Mouse (Mus musculus): ENCODE measurements at regions not wholly inside any gene's neighbourhood (a gene's known extent, or its start where the extent isn't known, plus 50 kb on each side); places are given as distances from the start of the nearest gene placed in this dataset.

DNA sequence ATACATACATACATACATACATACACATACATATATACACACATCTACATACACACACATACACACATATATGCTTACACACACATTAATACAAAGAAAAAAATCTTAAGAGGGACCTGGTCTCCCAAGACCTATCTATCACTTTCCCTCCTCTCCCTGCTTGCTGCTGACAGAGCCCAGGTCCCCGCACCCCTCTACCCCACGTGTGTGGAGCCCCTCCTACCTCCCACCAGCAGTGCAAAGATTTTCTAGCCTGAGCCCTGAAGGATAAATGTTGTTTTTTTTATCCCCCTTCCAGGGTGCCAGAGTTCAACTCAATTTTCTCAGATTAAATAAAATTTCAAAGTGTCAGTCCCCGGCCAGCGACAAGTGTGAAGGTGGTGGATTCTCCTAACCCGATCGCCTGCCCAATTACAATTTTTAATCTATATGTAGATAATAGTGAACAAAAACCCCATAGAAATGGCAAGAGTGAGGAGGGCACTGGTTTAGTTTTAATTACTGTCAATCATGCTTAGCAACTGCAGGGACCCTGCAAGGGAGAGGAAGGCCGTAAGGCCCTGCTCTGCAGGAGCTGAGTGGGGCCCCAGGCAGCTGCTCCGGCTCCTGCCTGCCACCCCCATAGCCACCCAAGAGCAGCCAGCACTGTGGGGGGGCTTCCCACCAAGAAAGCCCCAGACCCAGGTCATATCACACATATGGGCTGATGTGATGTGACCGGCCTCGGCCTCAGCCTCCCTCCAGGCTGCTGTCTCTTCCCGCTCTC lies 85.7 kb downstream of the Cryba4 start:
- TF ChIP-seq MXI1 (IDR thresholded peaks at IDR 0.05; ENCODE audit: low read depth, low read length) (no peak), CTCF (IDR thresholded peaks at IDR 0.05 in 2 of 3, conservative IDR thresholded peaks at IDR 0.05 in 1 of 3; ENCODE audit: control insufficient read depth in 1 of 3, insufficient read depth in 1 of 3, low read depth in 2 of 3, low read length in 3 of 3, poor library complexity in 1 of 3, severe bottlenecking in 1 of 3) (no peak), NRF1 (IDR thresholded peaks at IDR 0.05; ENCODE audit: insufficient read depth, low read depth, low read length, poor library complexity, severe bottlenecking) (no peak), USF2 (IDR thresholded peaks at IDR 0.05; ENCODE audit: borderline replicate concordance in 1 of 2, insufficient read depth in 1 of 2, low read depth in 1 of 2, low read length in 2 of 2) (no peak), ETS1 (IDR thresholded peaks at IDR 0.05; ENCODE audit: low read depth, low read length) (no peak), SIN3A (IDR thresholded peaks at IDR 0.05; ENCODE audit: low read length) (no peak), RAD21 (IDR thresholded peaks at IDR 0.05; ENCODE audit: low read depth, low read length) (no peak)
